Mouse (Mus musculus) 416B (cell line): ENCODE data around the gene Gcnt2.
A peak's percentile ranks its signal among the peaks of the same experiment; 100 is the strongest.

Experiments
- DNase-seq: peaks from one replicate; pipeline ENCODE4 v3.0.0; 2011; ENCODE audit warnings: low read depth

Gcnt2 gene

GRCm38 (mm10) chr13:40859652-40860399 is at the start of gene Gcnt2:
Gene Gcnt2, plus strand, starts transcription at chr13:40859754.
- peak; percentile 48 for DNase-seq

GRCm38 (mm10) chr13:40820617-40821016 is 38.9 kb upstream of the Gcnt2 start:
- DNase-seq = peak; percentile 63

- DNase-seq = no peak
Measured at GRCm38 (mm10) chr13:40821911-40822310, 37.6 kb upstream of the Gcnt2 start.

- DNase-seq = peak; percentile 88
Measured at GRCm38 (mm10) chr13:40841146-40841787, 18.3 kb upstream of the Gcnt2 start.

GRCm38 (mm10) chr13:40842141-40842540 is 17.4 kb upstream of the Gcnt2 start:
- DNase-seq = no peak

GRCm38 (mm10) chr13:40843418-40844067 is 16.0 kb upstream of the Gcnt2 start:
- DNase-seq = peak; percentile 85

- DNase-seq = no peak
Measured at GRCm38 (mm10) chr13:40844144-40844543, 15.4 kb upstream of the Gcnt2 start.

GRCm38 (mm10) chr13:40845951-40846350 is 13.6 kb upstream of the Gcnt2 start:
- peak; percentile 44 for DNase-seq

GRCm38 (mm10) chr13:40846375-40846774 is 13.2 kb upstream of the Gcnt2 start:
- peak; percentile 62 for DNase-seq

GRCm38 (mm10) chr13:40847898-40848297 is 11.7 kb upstream of the Gcnt2 start:
- peak; percentile 87 for DNase-seq

- peak; percentile 57 for DNase-seq
Measured at GRCm38 (mm10) chr13:40850686-40851085, 8.9 kb upstream of the Gcnt2 start.

- DNase-seq = no peak
Measured at GRCm38 (mm10) chr13:40851281-40851680, 8.3 kb upstream of the Gcnt2 start.

- no peak for DNase-seq
Measured at GRCm38 (mm10) chr13:40851961-40852360, 7.6 kb upstream of the Gcnt2 start.

- no peak for DNase-seq
Measured at GRCm38 (mm10) chr13:40852791-40853190, 6.8 kb upstream of the Gcnt2 start.

- DNase-seq = peak; percentile 85
Measured at GRCm38 (mm10) chr13:40853842-40854241, 5.7 kb upstream of the Gcnt2 start.

- peak; percentile 95 for DNase-seq
Measured at GRCm38 (mm10) chr13:40854451-40855058, 5.0 kb upstream of the Gcnt2 start.

GRCm38 (mm10) chr13:40855266-40855665 is 4.3 kb upstream of the Gcnt2 start:
- no peak for DNase-seq

GRCm38 (mm10) chr13:40856786-40857185 is 2.8 kb upstream of the Gcnt2 start:
- no peak for DNase-seq

GRCm38 (mm10) chr13:40857281-40857818 is 2.2 kb upstream of the Gcnt2 start:
- DNase-seq = peak; percentile 49

- no peak for DNase-seq
Measured at GRCm38 (mm10) chr13:40859225-40859624, 329 bp upstream of the Gcnt2 start.

GRCm38 (mm10) chr13:40863006-40863405 is 3.5 kb downstream of the Gcnt2 start:
- DNase-seq = no peak
